Mouse (Mus musculus): ENCODE measurements around the gene Tspo.

Tspo gene

GRCm38 (mm10) chr15:83576651-83577050, 13.3 kb downstream of the Tspo start:
- Histone ChIP-seq H3K36me3 (ENCODE audit: insufficient read depth, low read length) (peaks cover 83% of the 10 kb centered on the region), H3K4me3 (replicated peaks; ENCODE audit: low read length) (no peak overlapping the region), H3K4me1 (replicated peaks; ENCODE audit: low read depth, low read length) (peaks cover 59% of the 10 kb centered on the region), H3K27me3 (ENCODE audit: insufficient read depth, low read length) (no peaks in the 10 kb centered on the region), H3K9me3 (ENCODE audit: low read length) (no peaks in the 10 kb centered on the region)
- TF ChIP-seq POU5F1 (IDR thresholded peaks at IDR 0.05; ENCODE audit: borderline replicate concordance, low read length) (no peak), NANOG (IDR thresholded peaks at IDR 0.05; ENCODE audit: borderline replicate concordance, low read length) (no peak), CTCF (conservative IDR thresholded peaks at IDR 0.05; ENCODE audit: low read length) (no peak)

GRCm38 (mm10) chr15:83582931-83583330, 19.5 kb downstream of the Tspo start:
- no peak overlapping the region for H3K4me3 ChIP-seq (replicated peaks; ENCODE audit: low read length)
- no peak for TF ChIP-seq CTCF (conservative IDR thresholded peaks at IDR 0.05; ENCODE audit: low read length)
- TF ChIP-seq NANOG (IDR thresholded peaks at IDR 0.05; ENCODE audit: borderline replicate concordance, low read length), result no peak
- peaks cover 98% of the 10 kb centered on the region for H3K36me3 ChIP-seq (ENCODE audit: insufficient read depth, low read length)
- peaks cover 38% of the 10 kb centered on the region for H3K4me1 ChIP-seq (replicated peaks; ENCODE audit: low read depth, low read length)
- H3K27me3 ChIP-seq (ENCODE audit: insufficient read depth, low read length), result no peaks in the 10 kb centered on the region
- H3K9me3 ChIP-seq (ENCODE audit: low read length), result peaks cover 4% of the 10 kb centered on the region; the same call in 1 of the 2 replicates

- H3K27me3 ChIP-seq (ENCODE audit: insufficient read depth, low read length), result no peaks in the 10 kb centered on the region
- TF ChIP-seq NANOG (IDR thresholded peaks at IDR 0.05; ENCODE audit: borderline replicate concordance, low read length) (no peak), CTCF (conservative IDR thresholded peaks at IDR 0.05; ENCODE audit: low read length) (peak; percentile 68)
- no peak overlapping the region for H3K4me3 ChIP-seq (replicated peaks; ENCODE audit: low read length)
- H3K4me1 ChIP-seq (replicated peaks; ENCODE audit: low read depth, low read length), result peaks cover 32% of the 10 kb centered on the region
- H3K9me3 ChIP-seq (ENCODE audit: low read length), result peaks cover 4% of the 10 kb centered on the region; the same call in 1 of the 2 replicates
- peaks cover 98% of the 10 kb centered on the region for H3K36me3 ChIP-seq (ENCODE audit: insufficient read depth, low read length)
Observed at GRCm38 (mm10) chr15:83583419-83584156, 20.2 kb downstream of the Tspo start.

GRCm38 (mm10) chr15:83584741-83585220, 21.4 kb downstream of the Tspo start:
- TF ChIP-seq POU5F1 (IDR thresholded peaks at IDR 0.05; ENCODE audit: borderline replicate concordance, low read length) (no peak), CTCF (conservative IDR thresholded peaks at IDR 0.05; ENCODE audit: low read length) (no peak), NANOG (IDR thresholded peaks at IDR 0.05; ENCODE audit: borderline replicate concordance, low read length) (no peak)
- Histone ChIP-seq H3K4me3 (replicated peaks; ENCODE audit: low read length) (no peak overlapping the region), H3K9me3 (ENCODE audit: low read length) (peaks cover 4% of the 10 kb centered on the region; the same call in 1 of the 2 replicates), H3K27me3 (ENCODE audit: insufficient read depth, low read length) (no peaks in the 10 kb centered on the region), H3K4me1 (replicated peaks; ENCODE audit: low read depth, low read length) (peaks cover 22% of the 10 kb centered on the region), H3K36me3 (ENCODE audit: insufficient read depth, low read length) (peaks cover 96% of the 10 kb centered on the region)

GRCm38 (mm10) chr15:83590841-83591240, 27.4 kb downstream of the Tspo start:
- Histone ChIP-seq H3K36me3 (ENCODE audit: insufficient read depth, low read length) (peaks cover 72% of the 10 kb centered on the region), H3K4me1 (replicated peaks; ENCODE audit: low read depth, low read length) (peaks cover 38% of the 10 kb centered on the region), H3K9me3 (ENCODE audit: low read length) (peaks cover 4% of the 10 kb centered on the region; the same call in 1 of the 2 replicates), H3K27me3 (ENCODE audit: insufficient read depth, low read length) (no peaks in the 10 kb centered on the region), H3K4me3 (replicated peaks; ENCODE audit: low read length) (no peak overlapping the region)
- no peak for TF ChIP-seq CTCF (conservative IDR thresholded peaks at IDR 0.05; ENCODE audit: low read length)
- no peak for TF ChIP-seq NANOG (IDR thresholded peaks at IDR 0.05; ENCODE audit: borderline replicate concordance, low read length)
- no peak for TF ChIP-seq POU5F1 (IDR thresholded peaks at IDR 0.05; ENCODE audit: borderline replicate concordance, low read length)

GRCm38 (mm10) chr15:83591758-83592157, 28.4 kb downstream of the Tspo start:
- Histone ChIP-seq H3K4me1 (replicated peaks; ENCODE audit: low read depth, low read length) (peaks cover 39% of the 10 kb centered on the region), H3K36me3 (ENCODE audit: insufficient read depth, low read length) (peaks cover 63% of the 10 kb centered on the region), H3K27me3 (ENCODE audit: insufficient read depth, low read length) (no peaks in the 10 kb centered on the region), H3K9me3 (ENCODE audit: low read length) (no peaks in the 10 kb centered on the region), H3K4me3 (replicated peaks; ENCODE audit: low read length) (no peak overlapping the region)
- no peak for TF ChIP-seq NANOG (IDR thresholded peaks at IDR 0.05; ENCODE audit: borderline replicate concordance, low read length)
- TF ChIP-seq POU5F1 (IDR thresholded peaks at IDR 0.05; ENCODE audit: borderline replicate concordance, low read length), result no peak
- TF ChIP-seq CTCF (conservative IDR thresholded peaks at IDR 0.05; ENCODE audit: low read length), result no peak

GRCm38 (mm10) chr15:83592260-83593188, 29.1 kb downstream of the Tspo start:
- no peaks in the 10 kb centered on the region for H3K9me3 ChIP-seq (ENCODE audit: low read length)

GRCm38 (mm10) chr15:83593189-83593585, 29.8 kb downstream of the Tspo start:
- TF ChIP-seq NANOG (IDR thresholded peaks at IDR 0.05; ENCODE audit: borderline replicate concordance, low read length) (no peak), POU5F1 (IDR thresholded peaks at IDR 0.05; ENCODE audit: borderline replicate concordance, low read length) (no peak), CTCF (conservative IDR thresholded peaks at IDR 0.05; ENCODE audit: low read length) (no peak)
- 0 out of 2 replicates have a peak overlapping the region, but pooled peaks have one; percentile 90 for H3K4me3 ChIP-seq (replicated peaks; ENCODE audit: low read length)

More at GRCm38 (mm10) chr15:83592260-83593188, 29.1 kb downstream of the Tspo start:
- peaks cover 55% of the 10 kb centered on the region for H3K36me3 ChIP-seq (ENCODE audit: insufficient read depth, low read length)
- TF ChIP-seq NANOG (IDR thresholded peaks at IDR 0.05; ENCODE audit: borderline replicate concordance, low read length) (no peak), POU5F1 (IDR thresholded peaks at IDR 0.05; ENCODE audit: borderline replicate concordance, low read length) (no peak), CTCF (conservative IDR thresholded peaks at IDR 0.05; ENCODE audit: low read length) (no peak)
- H3K4me1 ChIP-seq (replicated peaks; ENCODE audit: low read depth, low read length), result peaks cover 36% of the 10 kb centered on the region
- H3K4me3 ChIP-seq (replicated peaks; ENCODE audit: low read length), result no peak overlapping the region
- no peaks in the 10 kb centered on the region for H3K27me3 ChIP-seq (ENCODE audit: insufficient read depth, low read length)

More at GRCm38 (mm10) chr15:83593189-83593585, 29.8 kb downstream of the Tspo start:
- Histone ChIP-seq H3K36me3 (ENCODE audit: insufficient read depth, low read length) (peaks cover 50% of the 10 kb centered on the region), H3K27me3 (ENCODE audit: insufficient read depth, low read length) (no peaks in the 10 kb centered on the region), H3K4me1 (replicated peaks; ENCODE audit: low read depth, low read length) (peaks cover 36% of the 10 kb centered on the region), H3K9me3 (ENCODE audit: low read length) (no peaks in the 10 kb centered on the region)
